Mouse (Mus musculus): Measurements from ENCODE around the gene Gpr153. TPM values are rescaled to one million over a fixed set of nuclear protein-coding genes. Genes with fewer than 3 reads are reported as not detected.

Gene Gpr153
- polyA plus RNA-seq, 2 experiments, result 33.0 to 56.5 TPM

DNA sequence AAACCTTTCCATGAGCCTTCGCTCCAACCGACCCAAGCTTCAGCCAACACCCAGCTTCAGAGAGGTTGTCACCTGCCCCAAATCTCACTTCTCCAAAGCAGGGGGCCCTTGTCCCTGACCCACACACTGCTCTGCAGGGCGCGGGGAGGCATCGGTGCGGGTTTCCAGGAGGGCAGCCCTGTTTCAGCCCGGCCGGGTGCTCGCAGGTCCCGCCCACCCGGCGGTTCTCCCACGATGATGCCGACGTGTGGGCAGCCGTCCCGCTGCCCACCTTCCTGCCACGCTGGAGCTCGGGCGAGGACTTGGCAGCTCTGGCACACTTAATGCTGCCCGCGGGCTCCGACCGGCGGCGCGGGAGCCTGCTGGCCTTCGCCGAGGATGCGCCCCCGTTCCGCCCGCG, 8.7 kb downstream of the Gpr153 start:
- peaks cover 67% of the 10 kb centered on the region for H3K27me3 ChIP-seq (ENCODE audit: control insufficient read depth, insufficient read depth, low read length)
- peaks cover 12% of the 10 kb centered on the region; the same call in 1 of the 2 replicates for H3K4me1 ChIP-seq (ENCODE audit: control insufficient read depth, insufficient read depth, low read length)
- peaks cover 17% of the 10 kb centered on the region for H3K36me3 ChIP-seq (ENCODE audit: control insufficient read depth, insufficient read depth, low read length)
- H3K9ac ChIP-seq (ENCODE audit: low read depth, low read length, severe bottlenecking), result peak overlapping the region; percentile 45
- H3K4me3 ChIP-seq (replicated peaks; ENCODE audit: low read length), result peak overlapping the region; percentile 32
- no peak for TF ChIP-seq POLR2A (IDR thresholded peaks at IDR 0.05; ENCODE audit: borderline replicate concordance, extremely low read depth, insufficient read depth, insufficient read length)
- DNase-seq (ENCODE audit: low spot score) (no peak), ATAC-seq (ENCODE audit: low FRiP score, low read depth) (0 out of 2 replicates have a peak, but pooled peaks have one; percentile 5)
- peak overlapping the region; percentile 59 for H3K4me2 ChIP-seq (replicated peaks; ENCODE audit: low read depth, low read length, severe bottlenecking)
- H3K9me3 ChIP-seq (ENCODE audit: control insufficient read depth, low read length), result no peaks in the 10 kb centered on the region
- 20% methylated on average over 19 of the region's 34 CpGs for WGBS
- no peak overlapping the region for H3K27ac ChIP-seq (replicated peaks; ENCODE audit: low read depth, low read length)

DNA sequence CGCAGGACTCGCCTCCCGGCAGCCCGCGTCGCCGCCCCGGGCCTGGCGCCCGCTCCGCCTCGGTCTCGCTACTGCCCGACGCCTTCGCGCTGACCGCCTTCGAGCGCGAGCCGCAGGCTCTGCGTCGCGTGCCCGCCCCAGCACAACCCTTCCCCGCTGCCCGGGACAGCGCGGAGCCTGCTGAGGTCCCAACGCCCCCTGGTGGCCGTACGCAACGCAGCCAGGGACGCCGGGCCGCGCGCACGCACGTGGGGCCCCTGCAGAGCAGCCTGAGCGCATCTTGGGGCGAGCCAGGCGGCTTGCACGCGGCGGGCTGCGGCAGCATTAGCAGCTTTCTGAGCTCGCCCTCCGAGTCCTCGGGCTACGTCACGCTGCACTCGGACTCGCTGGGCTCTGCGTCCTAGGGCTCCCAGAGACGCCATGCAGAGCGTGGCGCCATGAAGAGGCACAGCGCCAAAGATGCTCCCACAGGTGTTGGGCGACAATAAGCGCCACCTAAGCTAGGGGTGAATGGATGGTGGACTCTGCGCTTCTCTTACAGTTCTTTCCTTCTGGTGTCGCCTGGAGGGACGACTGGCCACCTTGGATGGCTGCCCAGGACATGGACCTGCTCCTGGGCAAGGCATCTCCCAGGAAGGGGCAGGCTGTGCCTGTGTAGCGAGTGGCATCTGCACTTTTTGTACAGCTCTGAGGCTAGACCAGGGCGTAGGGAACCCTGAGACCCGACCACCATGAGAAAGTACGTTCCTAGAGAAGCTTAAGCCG, 9.3 kb downstream of the Gpr153 start:
- H3K9me3 ChIP-seq (ENCODE audit: control insufficient read depth, low read length), result no peaks in the 10 kb centered on the region
- peaks cover 74% of the 10 kb centered on the region for H3K27me3 ChIP-seq (ENCODE audit: control insufficient read depth, insufficient read depth, low read length)
- H3K36me3 ChIP-seq (ENCODE audit: control insufficient read depth, insufficient read depth, low read length), result peaks cover 17% of the 10 kb centered on the region
- DNase-seq (ENCODE audit: low spot score), result peak; percentile 59
- H3K4me1 ChIP-seq (ENCODE audit: control insufficient read depth, insufficient read depth, low read length), result peaks cover 12% of the 10 kb centered on the region; the same call in 1 of the 2 replicates
- H3K4me3 ChIP-seq (replicated peaks; ENCODE audit: low read length), result peak overlapping the region; percentile 32
- peak; percentile 74 for ATAC-seq (ENCODE audit: low FRiP score, low read depth)
- no peak overlapping the region for H3K27ac ChIP-seq (replicated peaks; ENCODE audit: low read depth, low read length)
- 5% methylated on average over 61 of the region's 70 CpGs for WGBS
- TF ChIP-seq POLR2A (IDR thresholded peaks at IDR 0.05; ENCODE audit: borderline replicate concordance, extremely low read depth, insufficient read depth, insufficient read length), result no peak
- peak overlapping the region; percentile 59 for H3K4me2 ChIP-seq (replicated peaks; ENCODE audit: low read depth, low read length, severe bottlenecking)
- H3K9ac ChIP-seq (ENCODE audit: low read depth, low read length, severe bottlenecking), result peak overlapping the region; percentile 45

DNA sequence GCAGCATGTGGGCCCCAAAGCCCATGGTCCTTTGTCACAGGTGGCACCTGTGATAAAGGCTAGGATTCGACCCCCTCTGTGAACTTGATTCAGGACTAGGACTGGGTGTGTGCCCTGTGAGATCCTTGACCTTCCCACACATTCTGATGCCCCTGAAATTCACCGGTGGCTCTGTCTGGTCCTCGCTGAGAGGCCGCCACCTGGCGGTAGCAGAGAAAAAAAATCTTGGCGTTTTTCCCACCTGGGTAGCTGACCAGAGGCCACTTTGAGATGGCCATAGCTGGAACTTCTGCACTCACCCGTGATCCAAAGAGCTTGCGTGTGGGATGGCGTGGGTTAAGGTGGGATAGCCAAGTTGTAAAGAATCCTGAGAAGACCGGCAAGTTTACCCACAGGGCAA, 11.5 kb downstream of the Gpr153 start:
- Histone ChIP-seq H3K36me3 (ENCODE audit: control insufficient read depth, insufficient read depth, low read length) (peaks cover 9% of the 10 kb centered on the region), H3K27ac (replicated peaks; ENCODE audit: low read depth, low read length) (no peak overlapping the region), H3K4me3 (replicated peaks; ENCODE audit: low read length) (no peak overlapping the region), H3K9me3 (ENCODE audit: control insufficient read depth, low read length) (no peaks in the 10 kb centered on the region), H3K9ac (ENCODE audit: low read depth, low read length, severe bottlenecking) (no peak overlapping the region), H3K4me1 (ENCODE audit: control insufficient read depth, insufficient read depth, low read length) (peaks cover 12% of the 10 kb centered on the region), H3K4me2 (replicated peaks; ENCODE audit: low read depth, low read length, severe bottlenecking) (no peak overlapping the region), H3K27me3 (ENCODE audit: control insufficient read depth, insufficient read depth, low read length) (peaks cover 88% of the 10 kb centered on the region)
- ATAC-seq (ENCODE audit: low FRiP score, low read depth) (no peak), DNase-seq (ENCODE audit: low spot score) (peak; percentile 55)
- no peak for TF ChIP-seq POLR2A (IDR thresholded peaks at IDR 0.05; ENCODE audit: borderline replicate concordance, extremely low read depth, insufficient read depth, insufficient read length)
- 3% methylated on average over 10 of the region's 10 CpGs for WGBS

DNA sequence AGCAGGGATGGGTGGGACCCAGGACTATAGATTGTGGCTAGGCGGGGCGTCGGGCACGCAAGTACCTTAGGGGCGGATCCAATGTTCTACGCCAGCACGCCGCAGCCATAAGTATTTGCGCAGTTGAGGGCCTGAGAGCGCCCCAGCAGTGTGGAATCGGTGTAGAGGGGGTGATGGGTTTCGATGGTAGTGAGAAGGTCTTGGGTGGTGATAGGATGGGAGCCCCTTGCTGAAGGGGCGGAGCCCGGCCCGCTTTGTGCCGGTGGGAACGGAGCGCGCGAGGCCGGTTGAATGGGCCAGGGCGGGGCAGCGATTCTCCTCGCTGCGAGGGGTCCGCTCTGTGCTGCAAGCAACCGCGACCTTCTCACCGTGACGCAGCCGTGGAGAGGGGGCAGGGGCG, 12.2 kb downstream of the Gpr153 start:
- DNase-seq (ENCODE audit: low spot score) (no peak), ATAC-seq (ENCODE audit: low FRiP score, low read depth) (no peak)
- no peak for TF ChIP-seq POLR2A (IDR thresholded peaks at IDR 0.05; ENCODE audit: borderline replicate concordance, extremely low read depth, insufficient read depth, insufficient read length)
- no peaks in the 10 kb centered on the region for H3K9me3 ChIP-seq (ENCODE audit: control insufficient read depth, low read length)
- 0 out of 2 replicates have a peak overlapping the region, but pooled peaks have one; percentile 10 for H3K4me3 ChIP-seq (replicated peaks; ENCODE audit: low read length)
- peak overlapping the region; percentile 31 for H3K4me2 ChIP-seq (replicated peaks; ENCODE audit: low read depth, low read length, severe bottlenecking)
- H3K4me1 ChIP-seq (ENCODE audit: control insufficient read depth, insufficient read depth, low read length), result peaks cover 12% of the 10 kb centered on the region
- peaks cover 92% of the 10 kb centered on the region for H3K27me3 ChIP-seq (ENCODE audit: control insufficient read depth, insufficient read depth, low read length)
- 4% methylated on average over 32 of the region's 32 CpGs for WGBS
- H3K9ac ChIP-seq (ENCODE audit: low read depth, low read length, severe bottlenecking), result no peak overlapping the region
- no peak overlapping the region for H3K27ac ChIP-seq (replicated peaks; ENCODE audit: low read depth, low read length)
- peaks cover 4% of the 10 kb centered on the region; the same call in 1 of the 2 replicates for H3K36me3 ChIP-seq (ENCODE audit: control insufficient read depth, insufficient read depth, low read length)

DNA sequence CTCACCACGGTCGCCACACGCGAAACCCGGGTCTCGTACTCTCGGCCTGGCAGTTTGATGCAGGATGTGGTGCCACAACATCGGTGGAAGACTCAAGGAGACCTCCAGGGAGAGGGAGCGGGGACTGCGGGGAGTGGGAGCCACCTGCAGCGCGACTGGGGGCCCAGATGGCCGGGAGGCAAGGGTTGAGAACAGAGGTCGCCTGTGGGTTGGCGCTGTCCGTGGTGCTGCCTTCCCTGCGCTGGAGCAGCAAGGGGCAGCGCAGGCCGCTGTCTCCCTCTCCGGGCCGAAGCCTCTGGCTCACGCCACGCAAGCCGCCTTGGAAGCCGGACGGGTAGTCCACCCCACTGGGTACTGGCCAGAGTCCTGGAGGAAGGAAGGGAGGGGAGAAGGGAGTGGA, 12.9 kb downstream of the Gpr153 start:
- no peak overlapping the region for H3K9ac ChIP-seq (ENCODE audit: low read depth, low read length, severe bottlenecking)
- no peak overlapping the region for H3K4me2 ChIP-seq (replicated peaks; ENCODE audit: low read depth, low read length, severe bottlenecking)
- no peaks in the 10 kb centered on the region for H3K9me3 ChIP-seq (ENCODE audit: control insufficient read depth, low read length)
- peak; percentile 59 for DNase-seq (ENCODE audit: low spot score)
- TF ChIP-seq POLR2A (IDR thresholded peaks at IDR 0.05; ENCODE audit: borderline replicate concordance, extremely low read depth, insufficient read depth, insufficient read length), result no peak
- H3K36me3 ChIP-seq (ENCODE audit: control insufficient read depth, insufficient read depth, low read length), result no peaks in the 10 kb centered on the region
- ATAC-seq (ENCODE audit: low FRiP score, low read depth), result no peak
- no peak overlapping the region for H3K27ac ChIP-seq (replicated peaks; ENCODE audit: low read depth, low read length)
- H3K4me1 ChIP-seq (ENCODE audit: control insufficient read depth, insufficient read depth, low read length), result peaks cover 12% of the 10 kb centered on the region
- peaks cover 92% of the 10 kb centered on the region for H3K27me3 ChIP-seq (ENCODE audit: control insufficient read depth, insufficient read depth, low read length)
- 5% methylated on average over 26 of the region's 26 CpGs for WGBS
- no peak overlapping the region for H3K4me3 ChIP-seq (replicated peaks; ENCODE audit: low read length)
